Mouse (Mus musculus): ENCODE data around the gene Exoc7. TPM values are rescaled to one million over a fixed set of nuclear protein-coding genes. Genes with fewer than 3 reads are reported as not detected.

The Exoc7 gene
- polyA plus RNA-seq, 1 experiment from 2014 or later, result 63.6 TPM

DNA sequence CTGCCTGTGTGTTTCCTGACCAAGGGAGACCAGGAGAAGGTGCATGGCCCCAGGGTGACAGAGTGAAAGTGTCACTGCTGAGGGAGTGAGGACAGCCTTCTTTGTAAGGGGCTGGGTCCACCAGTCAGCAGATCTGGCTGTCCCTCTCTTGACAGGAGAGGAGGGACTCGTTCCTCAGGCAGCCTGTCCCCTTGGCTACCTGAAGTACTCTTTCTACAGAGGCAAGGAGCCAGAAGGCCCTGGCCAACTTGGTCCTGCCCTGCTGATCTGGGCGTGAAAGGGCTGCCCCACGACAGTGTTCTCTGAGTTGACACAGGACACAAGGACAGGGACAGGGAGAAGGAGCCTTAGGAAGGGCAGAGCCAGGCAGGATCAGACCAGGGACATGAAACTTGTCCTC lies 10.0 kb downstream of the Exoc7 start:
- ChIA-PET POLR2A (no interaction called here), CTCF (no interaction called here)
- in situ Hi-C loops (cut with MboI; ENCODE audit: low pct_unique_long_range_greater_than_20kb), result no loop called here
- DNase-seq (ENCODE audit: low read depth, low spot score) (no peak), ATAC-seq (no peak)
- no peak for TF ChIP-seq CTCF (IDR thresholded peaks at IDR 0.05)
- no peaks in the 10 kb centered on the region for H3K27me3 ChIP-seq

DNA sequence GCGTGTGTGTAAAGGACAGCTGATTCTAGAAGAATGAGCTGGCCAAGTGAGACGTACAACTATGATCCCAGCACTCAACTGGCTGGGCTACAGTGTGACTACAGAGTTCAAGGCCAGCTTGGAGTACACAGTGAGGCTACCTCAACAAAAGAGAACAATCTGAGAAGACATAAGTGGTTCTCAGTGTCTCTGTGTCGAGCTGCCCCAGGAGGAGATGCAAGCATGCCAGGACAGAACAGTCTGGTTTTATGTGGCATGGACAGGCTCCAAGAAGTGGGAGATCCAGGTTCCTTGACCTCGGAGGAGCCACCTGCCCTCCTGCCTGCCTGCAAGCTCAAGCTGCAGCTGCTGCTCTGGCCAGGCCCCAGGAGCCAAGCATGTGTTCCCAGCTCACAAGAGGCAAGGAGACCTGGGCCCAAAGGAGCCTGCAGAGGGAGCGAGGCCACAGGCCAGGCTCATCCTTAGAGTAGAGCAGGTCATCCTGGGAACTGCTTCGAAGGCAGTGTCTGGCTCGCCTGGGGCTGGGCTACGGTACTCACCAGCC lies 10.8 kb downstream of the Exoc7 start:
- DNase-seq (ENCODE audit: low read depth, low spot score), result no peak
- ChIA-PET CTCF (interaction anchor here (0.8 kb wide), 1 partner anchor 69 kb away, joined by 4 read pairs; no protein-coding TSS in a partner anchor), POLR2A (no interaction called here)
- no peak for ATAC-seq
- in situ Hi-C loops (cut with MboI; ENCODE audit: low pct_unique_long_range_greater_than_20kb), result no loop called here
- no peaks in the 10 kb centered on the region for H3K27me3 ChIP-seq
- no peak for TF ChIP-seq CTCF (IDR thresholded peaks at IDR 0.05)

GRCm38 (mm10) chr11:116294319-116294718 lies 12.7 kb downstream of the Exoc7 start:
- in situ Hi-C loops (cut with MboI; ENCODE audit: low pct_unique_long_range_greater_than_20kb), result no loop called here
- CTCF ChIA-PET, result interaction anchor here (1.0 to 2.1 kb wide), 14 partner anchors 10 to 74 kb away, joined by 3 to 12 read pairs (median 4); partner anchors contain the start of genes Exoc7 and Srp68
- peak; percentile 42 for ATAC-seq

DNA sequence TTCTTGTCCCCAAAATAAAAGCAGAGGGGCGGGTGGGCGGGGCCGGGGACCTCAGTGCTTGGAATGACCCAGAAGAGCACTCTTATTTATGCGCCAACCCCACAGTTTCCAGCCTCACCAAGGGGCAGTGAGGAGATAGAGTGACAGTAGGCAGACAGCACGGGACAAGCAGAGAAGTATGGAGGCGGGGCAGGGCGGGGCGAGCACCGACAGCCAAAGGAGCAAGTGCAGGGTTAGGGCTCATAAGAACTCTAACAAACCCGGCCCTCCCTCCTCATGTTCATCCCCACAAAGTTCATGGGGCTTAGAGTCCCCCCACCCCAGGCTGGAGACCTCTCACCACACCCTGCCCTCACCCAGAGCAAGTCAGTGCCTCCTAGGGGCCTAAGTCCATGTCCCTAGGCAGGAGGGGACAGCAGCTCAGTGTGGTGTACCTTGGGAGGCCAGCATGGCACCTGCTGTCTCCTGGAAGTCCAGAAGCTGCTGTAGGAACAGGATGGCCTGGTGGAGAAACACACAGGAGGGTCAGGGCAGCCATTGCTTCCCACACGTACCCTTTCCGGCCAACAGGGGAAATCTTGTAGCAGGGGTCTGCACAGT lies 13.4 kb downstream of the Exoc7 start:
- in situ Hi-C loops (cut with MboI; ENCODE audit: low pct_unique_long_range_greater_than_20kb), result no loop called here
- TF ChIP-seq CTCF (IDR thresholded peaks at IDR 0.05), result no peak
- ChIA-PET POLR2A (interaction anchor here (0.9 to 1.1 kb wide), 2 partner anchors 12 to 19 kb away, joined by 3 to 4 read pairs; no protein-coding TSS in a partner anchor), CTCF (interaction anchor here (1.0 to 2.1 kb wide), 12 partner anchors 11 to 73 kb away, joined by 3 to 12 read pairs (median 4); partner anchors contain the start of genes Exoc7 and Srp68)
- DNase-seq (ENCODE audit: low read depth, low spot score) (no peak), ATAC-seq (no peak)
- no peaks in the 10 kb centered on the region for H3K27me3 ChIP-seq

More at GRCm38 (mm10) chr11:116294319-116294718, 12.7 kb downstream of the Exoc7 start:
- POLR2A ChIA-PET, result interaction anchor here (0.9 to 1.1 kb wide), 3 partner anchors 11 to 69 kb away, joined by 3 to 4 read pairs (median 3); no protein-coding TSS in a partner anchor
- H3K27me3 ChIP-seq, result no peaks in the 10 kb centered on the region
- no peak for TF ChIP-seq CTCF (IDR thresholded peaks at IDR 0.05)
- no peak for DNase-seq (ENCODE audit: low read depth, low spot score)

DNA sequence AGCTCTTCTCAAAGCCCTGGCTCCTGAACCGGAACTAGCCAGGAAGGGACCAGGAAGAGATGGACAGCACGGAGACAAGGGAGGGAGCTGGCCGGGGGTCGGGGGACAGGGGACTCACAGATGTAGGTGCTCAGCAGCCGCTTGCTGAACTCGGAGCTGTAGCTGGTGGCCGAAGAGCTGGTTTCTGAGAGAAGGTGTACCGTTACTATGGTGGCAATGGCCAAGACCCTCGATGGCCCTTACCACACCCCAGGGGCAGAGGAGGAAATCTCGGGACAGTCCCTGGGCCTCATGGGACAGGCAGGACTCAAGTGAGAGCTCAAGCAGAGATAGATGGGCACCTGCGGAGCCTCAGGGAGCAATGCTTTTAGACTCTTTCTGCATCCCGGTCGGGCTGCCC lies 14.6 kb downstream of the Exoc7 start:
- in situ Hi-C loops (cut with MboI; ENCODE audit: low pct_unique_long_range_greater_than_20kb), result no loop called here
- DNase-seq (ENCODE audit: low read depth, low spot score), result no peak
- no peak for TF ChIP-seq CTCF (IDR thresholded peaks at IDR 0.05)
- ChIA-PET CTCF (interaction anchor here (1.3 kb wide), 1 partner anchor 42 kb away, joined by 3 read pairs; no protein-coding TSS in a partner anchor), POLR2A (no interaction called here)
- no peak for ATAC-seq
- no peaks in the 10 kb centered on the region for H3K27me3 ChIP-seq

GRCm38 (mm10) chr11:116290556-116290955 lies 16.5 kb downstream of the Exoc7 start:
- TF ChIP-seq CTCF (IDR thresholded peaks at IDR 0.05), result no peak
- in situ Hi-C loops (cut with MboI; ENCODE audit: low pct_unique_long_range_greater_than_20kb), result no loop called here
- ChIA-PET POLR2A (no interaction called here), CTCF (interaction anchor here (0.8 to 1.4 kb wide), 2 partner anchors 10 to 23 kb away, joined by 3 read pairs; no protein-coding TSS in a partner anchor)
- H3K27me3 ChIP-seq, result no peaks in the 10 kb centered on the region
- no peak for DNase-seq (ENCODE audit: low read depth, low spot score)
- ATAC-seq, result no peak

- TF ChIP-seq CTCF (IDR thresholded peaks at IDR 0.05), result no peak
- POLR2A ChIA-PET, result no interaction called here
- peaks cover 7% of the 10 kb centered on the region for H3K27me3 ChIP-seq
- CTCF ChIA-PET, result interaction anchor here (1.2 to 1.4 kb wide), 2 partner anchors 60 to 61 kb away, joined by 3 to 4 read pairs; no protein-coding TSS in a partner anchor
- no peak for ATAC-seq
- in situ Hi-C loops (cut with MboI; ENCODE audit: low pct_unique_long_range_greater_than_20kb), result no loop called here
- DNase-seq (ENCODE audit: low read depth, low spot score), result no peak
Observed at GRCm38 (mm10) chr11:116287351-116287750, 19.7 kb downstream of the Exoc7 start.

GRCm38 (mm10) chr11:116285770-116286191 lies 21.3 kb downstream of the Exoc7 start:
- TF ChIP-seq CTCF (IDR thresholded peaks at IDR 0.05), result no peak
- ChIA-PET CTCF (no interaction called here), POLR2A (interaction anchor here (1.1 kb wide), 1 partner anchor 21 kb away, joined by 3 read pairs; the partner anchor contains the start of gene Exoc7)
- peaks cover 16% of the 10 kb centered on the region for H3K27me3 ChIP-seq
- no peak for DNase-seq (ENCODE audit: low read depth, low spot score)
- in situ Hi-C loops (cut with MboI; ENCODE audit: low pct_unique_long_range_greater_than_20kb), result no loop called here
- ATAC-seq, result no peak

DNA sequence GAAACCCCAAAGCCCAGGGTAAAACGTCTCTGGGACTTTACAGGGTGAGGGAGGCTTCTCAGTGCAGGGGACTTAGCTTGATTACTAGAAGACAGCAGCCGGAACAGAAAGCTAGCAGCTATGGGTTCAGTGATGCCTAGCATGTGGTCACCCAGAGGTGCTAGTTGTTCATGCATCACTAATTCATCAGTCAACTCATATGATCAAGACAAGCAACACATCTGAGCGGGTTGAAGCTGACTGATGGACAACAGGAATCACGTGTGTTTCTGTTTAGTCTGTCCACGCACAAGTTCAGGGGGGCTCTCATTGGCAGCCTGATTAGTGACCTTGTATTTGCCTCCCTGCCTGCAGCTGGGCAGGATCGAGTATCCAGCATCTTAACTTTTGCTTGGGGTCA lies 23.1 kb downstream of the Exoc7 start:
- ChIA-PET POLR2A (interaction anchor here (1.2 to 1.4 kb wide), 2 partner anchors 9 to 11 kb away, joined by 3 to 6 read pairs; no protein-coding TSS in a partner anchor), CTCF (interaction anchor here (1.2 kb wide), 1 partner anchor 17 kb away, joined by 3 read pairs; no protein-coding TSS in a partner anchor)
- no peak for DNase-seq (ENCODE audit: low read depth, low spot score)
- H3K27me3 ChIP-seq, result peaks cover 16% of the 10 kb centered on the region
- ATAC-seq, result no peak
- no peak for TF ChIP-seq CTCF (IDR thresholded peaks at IDR 0.05)
- in situ Hi-C loops (cut with MboI; ENCODE audit: low pct_unique_long_range_greater_than_20kb), result loop anchor here (5.0 kb wide), 1 partner anchor 62 kb away; no protein-coding TSS in a partner anchor

GRCm38 (mm10) chr11:116282912-116283521 lies 24.0 kb downstream of the Exoc7 start:
- ATAC-seq (no peak), DNase-seq (ENCODE audit: low read depth, low spot score) (no peak)
- TF ChIP-seq CTCF (IDR thresholded peaks at IDR 0.05), result no peak
- CTCF ChIA-PET, result interaction anchor here (1.2 to 1.5 kb wide), 2 partner anchors 11 to 16 kb away, joined by 3 to 8 read pairs; no protein-coding TSS in a partner anchor
- POLR2A ChIA-PET, result interaction anchor here (0.5 to 1.4 kb wide), 4 partner anchors 8 to 59 kb away, joined by 3 to 6 read pairs (median 4); no protein-coding TSS in a partner anchor
- in situ Hi-C loops (cut with MboI; ENCODE audit: low pct_unique_long_range_greater_than_20kb), result loop anchor here (5.0 kb wide), 1 partner anchor 61 kb away; no protein-coding TSS in a partner anchor
- H3K27me3 ChIP-seq, result peaks cover 16% of the 10 kb centered on the region
